Mouse (Mus musculus): ENCODE measurements around the gene Lcn3. TPM values are rescaled to one million over a fixed set of nuclear protein-coding genes. Genes with fewer than 3 reads are reported as not detected.
"Not testable (repeated sequence)": the region's sequence is repeated elsewhere in the genome, so short reads cannot be mapped to it uniquely, and the experiment has no call there.

Lcn3 gene
- total and polyA plus RNA-seq, 2 experiments from 2014 or later: not detected

DNA sequence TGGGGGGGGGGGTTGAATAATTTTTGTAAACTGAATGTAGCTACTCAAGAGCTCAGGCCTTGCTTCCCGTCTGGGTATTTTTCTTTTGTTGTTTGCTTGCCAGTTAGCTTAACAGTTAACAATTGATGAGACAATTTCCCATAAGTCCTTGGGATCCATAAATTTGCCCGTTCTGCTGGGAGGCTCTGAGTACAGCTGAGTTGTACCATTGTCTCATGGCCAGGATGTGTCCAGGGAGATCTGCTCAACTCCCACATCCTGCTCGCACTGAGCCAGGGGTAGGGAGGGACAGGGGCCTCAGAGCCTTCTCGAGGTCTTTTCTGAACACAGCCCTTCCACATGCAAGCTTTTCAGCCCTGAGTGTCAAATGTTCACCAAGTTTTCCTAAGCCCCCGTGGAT is 32.7 kb downstream of the Lcn3 start:
- WGBS: 35% methylated on average over 5 of the region's 5 CpGs
- Histone ChIP-seq H3K4me3 (ENCODE audit: low read depth, low read length) (no peak overlapping the region), H3K4me1 (ENCODE audit: control insufficient read depth, insufficient read depth) (no peaks in the 10 kb centered on the region), H3K36me3 (replicated peaks; ENCODE audit: control insufficient read depth, insufficient read depth, low read length) (no peaks in the 10 kb centered on the region), H3K27me3 (ENCODE audit: control insufficient read depth, insufficient read depth, low read length) (no peaks in the 10 kb centered on the region), H3K9me3 (replicated peaks; ENCODE audit: control insufficient read depth, low read length) (no peaks in the 10 kb centered on the region), H3K4me2 (ENCODE audit: low read depth, low read length) (no peak overlapping the region), H3K9ac (replicated peaks; ENCODE audit: low read depth, low read length) (no peak overlapping the region), H3K27ac (ENCODE audit: low read depth) (no peak overlapping the region)
- TF ChIP-seq EP300 (IDR thresholded peaks at IDR 0.05; ENCODE audit: low read depth) (no peak), CTCF (IDR thresholded peaks at IDR 0.05; ENCODE audit: low read depth) (no peak)
- DNase-seq (ENCODE audit: low spot score) (no peak), ATAC-seq (ENCODE audit: insufficient read depth, low read depth) (peak; percentile 68; the same call in 1 of the 2 replicates)

DNA sequence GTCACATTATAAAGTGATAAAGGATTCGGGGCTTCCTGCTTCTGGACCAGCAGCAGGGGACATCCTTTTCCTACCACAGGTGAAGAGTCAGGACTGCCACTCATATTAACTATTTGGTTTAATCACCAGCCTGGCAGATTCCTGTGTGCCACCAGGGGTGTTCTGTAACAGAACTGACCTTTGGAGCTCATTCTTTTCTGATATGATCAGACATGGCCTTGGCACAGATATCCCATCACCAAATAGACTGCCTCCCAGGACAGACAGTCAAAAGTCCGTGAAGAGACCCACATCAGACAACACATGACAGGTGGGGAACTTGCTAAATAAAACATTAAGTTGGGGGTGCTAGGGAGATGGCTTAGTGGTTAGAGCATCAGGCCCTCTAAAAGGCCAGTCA is 46.3 kb downstream of the Lcn3 start:
- WGBS: 66% methylated on average over 2 of the region's 2 CpGs
- Histone ChIP-seq H3K9me3 (replicated peaks; ENCODE audit: control insufficient read depth, low read length) (no peaks in the 10 kb centered on the region), H3K9ac (replicated peaks; ENCODE audit: low read depth, low read length) (no peak overlapping the region), H3K27ac (ENCODE audit: low read depth) (no peak overlapping the region), H3K4me1 (ENCODE audit: control insufficient read depth, insufficient read depth) (no peaks in the 10 kb centered on the region), H3K36me3 (replicated peaks; ENCODE audit: control insufficient read depth, insufficient read depth, low read length) (no peaks in the 10 kb centered on the region), H3K27me3 (ENCODE audit: control insufficient read depth, insufficient read depth, low read length) (no peaks in the 10 kb centered on the region), H3K4me3 (ENCODE audit: low read depth, low read length) (no peak overlapping the region), H3K4me2 (ENCODE audit: low read depth, low read length) (no peak overlapping the region)
- DNase-seq (ENCODE audit: low spot score): no peak
- TF ChIP-seq EP300 (IDR thresholded peaks at IDR 0.05; ENCODE audit: low read depth): no peak
- no peak for TF ChIP-seq CTCF (IDR thresholded peaks at IDR 0.05; ENCODE audit: low read depth)
- ATAC-seq (ENCODE audit: insufficient read depth, low read depth): no peak

GRCm38 (mm10) chr2:25813364-25813763 is 48.0 kb downstream of the Lcn3 start:
- H3K4me1 ChIP-seq (ENCODE audit: control insufficient read depth, insufficient read depth): no peaks in the 10 kb centered on the region
- H3K27me3 ChIP-seq (ENCODE audit: control insufficient read depth, insufficient read depth, low read length): no peaks in the 10 kb centered on the region
- no peaks in the 10 kb centered on the region for H3K36me3 ChIP-seq (replicated peaks; ENCODE audit: control insufficient read depth, insufficient read depth, low read length)
- ATAC-seq (ENCODE audit: insufficient read depth, low read depth): no peak
- H3K9ac ChIP-seq (replicated peaks; ENCODE audit: low read depth, low read length): no peak overlapping the region
- 82% methylated on average over 5 of the region's 5 CpGs for WGBS
- DNase-seq (ENCODE audit: low spot score): no peak
- H3K4me2 ChIP-seq (ENCODE audit: low read depth, low read length): no peak overlapping the region
- TF ChIP-seq EP300 (IDR thresholded peaks at IDR 0.05; ENCODE audit: low read depth) (no peak), CTCF (IDR thresholded peaks at IDR 0.05; ENCODE audit: low read depth) (no peak)
- H3K9me3 ChIP-seq (replicated peaks; ENCODE audit: control insufficient read depth, low read length): no peaks in the 10 kb centered on the region
- no peak overlapping the region for H3K27ac ChIP-seq (ENCODE audit: low read depth)
- no peak overlapping the region for H3K4me3 ChIP-seq (ENCODE audit: low read depth, low read length)

DNA sequence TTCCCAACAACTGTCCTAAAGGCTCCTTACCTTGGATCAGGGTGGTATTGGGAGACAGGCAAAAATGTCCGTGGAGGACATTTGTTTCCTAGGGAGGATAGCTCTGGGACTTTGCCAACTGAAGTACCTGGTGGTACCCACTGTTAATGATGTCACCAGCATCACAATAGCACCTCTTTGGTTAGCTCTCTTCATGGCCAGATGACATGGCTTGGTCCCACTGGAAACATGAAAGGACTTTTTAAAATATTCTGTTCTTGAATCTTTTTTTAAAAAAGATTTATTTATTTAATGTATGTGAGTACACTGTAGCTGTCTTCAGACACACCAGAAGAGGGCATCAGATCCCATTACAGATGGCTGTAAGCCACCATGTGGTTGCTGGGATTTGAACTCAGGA is 50.4 kb downstream of the Lcn3 start, which contains the start of gene Glt6d1:
TSS of gene Glt6d1 (minus strand) at position 101 of the 400 bp plus-strand sequence.
- WGBS: 57% methylated on average over 1 of the region's 1 CpGs
- H3K9me3 ChIP-seq (replicated peaks; ENCODE audit: control insufficient read depth, low read length); DNase-seq (ENCODE audit: low spot score); H3K9ac ChIP-seq (replicated peaks; ENCODE audit: low read depth, low read length); H3K4me1 ChIP-seq (ENCODE audit: control insufficient read depth, insufficient read depth); H3K27me3 ChIP-seq (ENCODE audit: control insufficient read depth, insufficient read depth, low read length); H3K4me2 ChIP-seq (ENCODE audit: low read depth, low read length); ATAC-seq (ENCODE audit: insufficient read depth, low read depth); H3K27ac ChIP-seq (ENCODE audit: low read depth); H3K36me3 ChIP-seq (replicated peaks; ENCODE audit: control insufficient read depth, insufficient read depth, low read length); H3K4me3 ChIP-seq (ENCODE audit: low read depth, low read length): not testable (repeated sequence)

Other genes starting within 250 kb of the Lcn3 start
- gene Traf2, start 218.6 kb upstream of the Lcn3 start, total RNA-seq (2014; rRNA removed; ENCODE audit: low replicate concordance): 5.1 and 6.3 TPM in 2 replicates
- 14.2 and 15.8 TPM in 2 replicates for gene Traf2, start 218.6 kb upstream of the Lcn3 start, polyA plus RNA-seq (2015; fragmentation: Nextera tagmentation; extraction: Ambion mirVana)
- 112 and 136 TPM in 2 replicates for gene Edf1, start 207.7 kb upstream of the Lcn3 start, total RNA-seq (2014; rRNA removed; ENCODE audit: low replicate concordance)
- 314 and 343 TPM in 2 replicates for gene Edf1, start 207.7 kb upstream of the Lcn3 start, polyA plus RNA-seq (2015; fragmentation: Nextera tagmentation; extraction: Ambion mirVana)
- 1.7 and 2.0 TPM in 2 replicates for gene Mamdc4, start 190.7 kb upstream of the Lcn3 start, total RNA-seq (2014; rRNA removed; ENCODE audit: low replicate concordance)
- gene Mamdc4, start 190.7 kb upstream of the Lcn3 start, polyA plus RNA-seq (2015; fragmentation: Nextera tagmentation; extraction: Ambion mirVana): 0.14 and 1.6 TPM in 2 replicates
- 37.9 and 43.3 TPM in 2 replicates for gene Phpt1, start 190.3 kb upstream of the Lcn3 start, total RNA-seq (2014; rRNA removed; ENCODE audit: low replicate concordance)
- gene Phpt1, start 190.3 kb upstream of the Lcn3 start, polyA plus RNA-seq (2015; fragmentation: Nextera tagmentation; extraction: Ambion mirVana): 248 and 255 TPM in 2 replicates
- not detected in 2 replicates for gene Ajm1, start 183.8 kb upstream of the Lcn3 start, total RNA-seq (2014; rRNA removed; ENCODE audit: low replicate concordance)
- not detected in 2 replicates for gene Ajm1, start 183.8 kb upstream of the Lcn3 start, polyA plus RNA-seq (2015; fragmentation: Nextera tagmentation; extraction: Ambion mirVana)
- gene Rabl6, start 157.0 kb upstream of the Lcn3 start, total RNA-seq (2014; rRNA removed; ENCODE audit: low replicate concordance): 52.1 and 89.9 TPM in 2 replicates
- 28.7 and 30.7 TPM in 2 replicates for gene Rabl6, start 157.0 kb upstream of the Lcn3 start, polyA plus RNA-seq (2015; fragmentation: Nextera tagmentation; extraction: Ambion mirVana)
- gene Ccdc183, start 147.9 kb upstream of the Lcn3 start, total RNA-seq (2014; rRNA removed; ENCODE audit: low replicate concordance): not detected in 2 replicates
- 0.22 and 0.23 TPM in 2 replicates for gene Ccdc183, start 147.9 kb upstream of the Lcn3 start, polyA plus RNA-seq (2015; fragmentation: Nextera tagmentation; extraction: Ambion mirVana)
- 36.6 and 42.3 TPM in 2 replicates for gene Tmem141, start 143.6 kb upstream of the Lcn3 start, total RNA-seq (2014; rRNA removed; ENCODE audit: low replicate concordance)
- 36.8 and 38.4 TPM in 2 replicates for gene Tmem141, start 143.6 kb upstream of the Lcn3 start, polyA plus RNA-seq (2015; fragmentation: Nextera tagmentation; extraction: Ambion mirVana)
- gene Fcna, start 137.5 kb upstream of the Lcn3 start, total RNA-seq (2014; rRNA removed; ENCODE audit: low replicate concordance): 1.4 and 4.8 TPM in 2 replicates
- gene Fcna, start 137.5 kb upstream of the Lcn3 start, polyA plus RNA-seq (2015; fragmentation: Nextera tagmentation; extraction: Ambion mirVana): 1.9 and 3.4 TPM in 2 replicates
- gene Lcn8, start 112.4 kb upstream of the Lcn3 start, total RNA-seq (2014; rRNA removed; ENCODE audit: low replicate concordance): not detected in 2 replicates
- not detected in 2 replicates for gene Lcn8, start 112.4 kb upstream of the Lcn3 start, polyA plus RNA-seq (2015; fragmentation: Nextera tagmentation; extraction: Ambion mirVana)
- gene Lcn5, start 107.6 kb upstream of the Lcn3 start, total RNA-seq (2014; rRNA removed; ENCODE audit: low replicate concordance): not detected in 2 replicates
- gene Lcn5, start 107.6 kb upstream of the Lcn3 start, polyA plus RNA-seq (2015; fragmentation: Nextera tagmentation; extraction: Ambion mirVana): not detected in 2 replicates
- not detected in 2 replicates for gene Lcn6, start 88.8 kb upstream of the Lcn3 start, total RNA-seq (2014; rRNA removed; ENCODE audit: low replicate concordance)
- gene Lcn6, start 88.8 kb upstream of the Lcn3 start, polyA plus RNA-seq (2015; fragmentation: Nextera tagmentation; extraction: Ambion mirVana): not detected in 2 replicates
- gene Lcn10, start 82.8 kb upstream of the Lcn3 start, total RNA-seq (2014; rRNA removed; ENCODE audit: low replicate concordance): not detected in 2 replicates
- not detected in 2 replicates for gene Lcn10, start 82.8 kb upstream of the Lcn3 start, polyA plus RNA-seq (2015; fragmentation: Nextera tagmentation; extraction: Ambion mirVana)
- not detected in 2 replicates for gene Obp2a, start 65.5 kb upstream of the Lcn3 start, total RNA-seq (2014; rRNA removed; ENCODE audit: low replicate concordance)
- not detected in 2 replicates for gene Obp2a, start 65.5 kb upstream of the Lcn3 start, polyA plus RNA-seq (2015; fragmentation: Nextera tagmentation; extraction: Ambion mirVana)
- 6.3 and 15.9 TPM in 2 replicates for gene Bmyc, start 58.8 kb upstream of the Lcn3 start, total RNA-seq (2014; rRNA removed; ENCODE audit: low replicate concordance)
- 35.3 and 38.7 TPM in 2 replicates for gene Bmyc, start 58.8 kb upstream of the Lcn3 start, polyA plus RNA-seq (2015; fragmentation: Nextera tagmentation; extraction: Ambion mirVana)
- not detected in 2 replicates for gene Obp2b, start 28.6 kb upstream of the Lcn3 start, total RNA-seq (2014; rRNA removed; ENCODE audit: low replicate concordance)
- not detected in 2 replicates for gene Obp2b, start 28.6 kb upstream of the Lcn3 start, polyA plus RNA-seq (2015; fragmentation: Nextera tagmentation; extraction: Ambion mirVana)
- gene Lcn11, start 11.4 kb downstream of the Lcn3 start, total RNA-seq (2014; rRNA removed; ENCODE audit: low replicate concordance): not detected in 2 replicates
- gene Lcn11, start 11.4 kb downstream of the Lcn3 start, polyA plus RNA-seq (2015; fragmentation: Nextera tagmentation; extraction: Ambion mirVana): not detected in 2 replicates
- gene Gm13539, start 16.7 kb downstream of the Lcn3 start, total RNA-seq (2014; rRNA removed; ENCODE audit: low replicate concordance): not detected in 2 replicates
- not detected in 2 replicates for gene Gm13539, start 16.7 kb downstream of the Lcn3 start, polyA plus RNA-seq (2015; fragmentation: Nextera tagmentation; extraction: Ambion mirVana)
- gene Glt6d1, start 50.3 kb downstream of the Lcn3 start, total RNA-seq (2014; rRNA removed; ENCODE audit: low replicate concordance): not detected in 2 replicates
- not detected in 2 replicates for gene Glt6d1, start 50.3 kb downstream of the Lcn3 start, polyA plus RNA-seq (2015; fragmentation: Nextera tagmentation; extraction: Ambion mirVana)
- gene Lcn9, start 57.6 kb downstream of the Lcn3 start, total RNA-seq (2014; rRNA removed; ENCODE audit: low replicate concordance): not detected in 2 replicates
- not detected in 2 replicates for gene Lcn9, start 57.6 kb downstream of the Lcn3 start, polyA plus RNA-seq (2015; fragmentation: Nextera tagmentation; extraction: Ambion mirVana)
- gene Sohlh1, start 81.7 kb downstream of the Lcn3 start, total RNA-seq (2014; rRNA removed; ENCODE audit: low replicate concordance): not detected in 2 replicates
- not detected in 2 replicates for gene Sohlh1, start 81.7 kb downstream of the Lcn3 start, polyA plus RNA-seq (2015; fragmentation: Nextera tagmentation; extraction: Ambion mirVana)
- gene Kcnt1, start 98.2 kb downstream of the Lcn3 start, total RNA-seq (2014; rRNA removed; ENCODE audit: low replicate concordance): 1.0 TPM in 1 of 2 replicates, not detected in the other
- 0.10 and 0.27 TPM in 2 replicates for gene Kcnt1, start 98.2 kb downstream of the Lcn3 start, polyA plus RNA-seq (2015; fragmentation: Nextera tagmentation; extraction: Ambion mirVana)
- 8.9 and 12.7 TPM in 2 replicates for gene Camsap1, start 217.7 kb downstream of the Lcn3 start, total RNA-seq (2014; rRNA removed; ENCODE audit: low replicate concordance)
- gene Camsap1, start 217.7 kb downstream of the Lcn3 start, polyA plus RNA-seq (2015; fragmentation: Nextera tagmentation; extraction: Ambion mirVana): 5.7 TPM in 2 replicates